Mouse (Mus musculus) lung, embryonic 14.5 days (tissue): ENCODE results near the gene Rab40c. TPM values are rescaled to one million over a fixed set of nuclear protein-coding genes. Genes with fewer than 3 reads are reported as not detected.

Experiments used
- ATAC-seq: fragments of 200-750 bp; cut with Nextera tagmentation; 2 replicates; pipeline ENCODE4 v1.8.0; 2017; ENCODE audit warnings: mild to moderate bottlenecking, moderate TSS enrichment, moderate library complexity; ENCODE audit not compliant: insufficient read depth
- DNase-seq: peaks from one replicate; pipeline ENCODE4 v3.0.0-alpha.2; 2015
- H3K27ac ChIP-seq: fragments of 300-500 bp; sonication (generic); 2 replicates; pipeline ENCODE4 v1.5.1; 2014; ENCODE audit warnings: low read depth, mild to moderate bottlenecking, moderate library complexity
- H3K27me3 ChIP-seq: fragments of 300-500 bp; sonication (generic); 2 replicates; pipeline ENCODE4 v1.6.1; 2014; ENCODE audit warnings: low read length, control low read depth; ENCODE audit not compliant: insufficient read depth
- H3K36me3 ChIP-seq: fragments of 300-500 bp; sonication (generic); 2 replicates; pipeline ENCODE4 v1.6.1; 2014; ENCODE audit warnings: control low read depth; ENCODE audit not compliant: insufficient read depth
- H3K4me1 ChIP-seq: fragments of 300-500 bp; sonication (generic); 2 replicates; pipeline ENCODE4 v1.6.1; 2014; ENCODE audit warnings: antibody characterized with exemption, control low read depth; ENCODE audit not compliant: insufficient read depth
- H3K4me2 ChIP-seq: fragments of 300-500 bp; sonication (generic); 2 replicates; pipeline ENCODE4 v1.6.1; 2014; ENCODE audit warnings: mild to moderate bottlenecking
- H3K4me3 ChIP-seq: fragments of 300-500 bp; sonication (generic); 2 replicates; pipeline ENCODE4 v1.5.1; 2014; ENCODE audit warnings: low read depth, low read length
- H3K9ac ChIP-seq: fragments of 300-500 bp; sonication (generic); 2 replicates; pipeline ENCODE4 v1.6.1; 2014
- H3K9me3 ChIP-seq: fragments of 300-500 bp; sonication (generic); 2 replicates; pipeline ENCODE4 v1.6.1; 2016; ENCODE audit warnings: low read depth, low read length, control low read depth
- CTCF ChIP-seq: IDR thresholded peaks from 2 replicates; pipeline ENCODE4 v1.5.1; 2016; ENCODE audit warnings: antibody characterized with exemption, low read depth
- WGBS: fragments of 180-500 bp; shearing (Covaris S2); extraction: QIAGEN DNeasy Blood & Tissue Kit; methylation state at CpG from one replicate; pipeline ENCODE4 v1.1.7; 2014; 5-methylcytosine and 5-hydroxymethylcytosine counted together
- polyA plus RNA-seq: library from polyadenylated mRNA; unstranded; fragments of >200 nt; fragmentation: Nextera tagmentation; extraction: Ambion mirVana; gene quantifications from 2 replicates; pipeline ENCODE4 v1.2.1, GENCODE M21; 2014

Rab40c gene
- polyA plus RNA-seq, 1 experiment from 2014 or later, result 15.4 TPM

DNA sequence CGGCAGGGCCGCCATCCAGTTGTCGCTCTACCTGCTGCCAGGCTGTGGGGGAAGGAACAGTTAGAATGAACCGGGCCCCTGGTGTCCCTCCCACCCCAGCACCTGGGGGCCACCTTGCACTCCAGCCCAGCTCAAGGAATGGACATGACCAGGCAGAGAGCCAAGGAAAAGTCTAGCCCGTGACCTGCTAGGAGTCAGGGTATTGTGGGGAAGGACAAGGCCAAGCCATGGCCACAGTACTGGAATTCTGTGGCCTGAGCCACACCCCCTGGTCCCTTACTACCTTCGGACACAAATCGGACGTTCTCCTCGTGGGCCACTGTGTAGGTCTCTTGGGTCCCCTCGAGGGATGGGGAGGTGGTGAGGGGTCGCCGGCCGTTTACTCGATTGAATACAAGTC is 55.2 kb downstream of the Rab40c start:
- Histone ChIP-seq H3K9ac (no peak overlapping the region), H3K4me2 (no peak overlapping the region), H3K27me3 (no peaks in the 10 kb centered on the region), H3K9me3 (no peaks in the 10 kb centered on the region), H3K36me3 (no peaks in the 10 kb centered on the region), H3K4me3 (no peak overlapping the region), H3K27ac (no peak overlapping the region), H3K4me1 (0 out of 2 replicates have a peak, but pooled peaks cover 8% of the 10 kb centered on the region)
- ATAC-seq (no peak), DNase-seq (no peak)
- WGBS, result 86% methylated on average over 14 of the region's 14 CpGs
- no peak for TF ChIP-seq CTCF

DNA sequence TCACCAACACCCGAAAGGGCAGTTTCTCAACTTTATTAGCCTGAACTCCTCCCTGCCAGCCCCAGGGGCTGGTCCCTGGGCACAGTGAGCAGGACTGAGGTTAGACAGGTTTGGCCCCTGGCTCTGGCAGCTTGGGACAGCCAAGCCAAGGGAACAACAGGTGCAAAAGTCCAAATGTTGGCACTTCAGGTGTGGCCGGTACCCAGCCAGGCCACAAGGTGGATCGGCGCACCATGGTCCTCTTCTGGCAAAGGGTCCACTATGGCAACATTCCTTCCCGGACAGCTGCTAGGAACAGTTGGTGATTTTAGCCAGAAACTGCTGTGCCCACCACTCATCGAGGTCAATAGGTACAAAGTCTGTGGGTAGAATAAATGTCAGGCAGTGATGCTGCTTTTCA is 55.8 kb downstream of the Rab40c start:
- WGBS, result 86% methylated on average over 6 of the region's 6 CpGs
- H3K27ac ChIP-seq, result no peak overlapping the region
- H3K4me2 ChIP-seq, result no peak overlapping the region
- H3K9me3 ChIP-seq, result no peaks in the 10 kb centered on the region
- H3K36me3 ChIP-seq, result no peaks in the 10 kb centered on the region
- H3K4me1 ChIP-seq, result 0 out of 2 replicates have a peak, but pooled peaks cover 6% of the 10 kb centered on the region
- ATAC-seq (no peak), DNase-seq (no peak)
- H3K27me3 ChIP-seq, result no peaks in the 10 kb centered on the region
- TF ChIP-seq CTCF, result no peak
- no peak overlapping the region for H3K9ac ChIP-seq
- no peak overlapping the region for H3K4me3 ChIP-seq

DNA sequence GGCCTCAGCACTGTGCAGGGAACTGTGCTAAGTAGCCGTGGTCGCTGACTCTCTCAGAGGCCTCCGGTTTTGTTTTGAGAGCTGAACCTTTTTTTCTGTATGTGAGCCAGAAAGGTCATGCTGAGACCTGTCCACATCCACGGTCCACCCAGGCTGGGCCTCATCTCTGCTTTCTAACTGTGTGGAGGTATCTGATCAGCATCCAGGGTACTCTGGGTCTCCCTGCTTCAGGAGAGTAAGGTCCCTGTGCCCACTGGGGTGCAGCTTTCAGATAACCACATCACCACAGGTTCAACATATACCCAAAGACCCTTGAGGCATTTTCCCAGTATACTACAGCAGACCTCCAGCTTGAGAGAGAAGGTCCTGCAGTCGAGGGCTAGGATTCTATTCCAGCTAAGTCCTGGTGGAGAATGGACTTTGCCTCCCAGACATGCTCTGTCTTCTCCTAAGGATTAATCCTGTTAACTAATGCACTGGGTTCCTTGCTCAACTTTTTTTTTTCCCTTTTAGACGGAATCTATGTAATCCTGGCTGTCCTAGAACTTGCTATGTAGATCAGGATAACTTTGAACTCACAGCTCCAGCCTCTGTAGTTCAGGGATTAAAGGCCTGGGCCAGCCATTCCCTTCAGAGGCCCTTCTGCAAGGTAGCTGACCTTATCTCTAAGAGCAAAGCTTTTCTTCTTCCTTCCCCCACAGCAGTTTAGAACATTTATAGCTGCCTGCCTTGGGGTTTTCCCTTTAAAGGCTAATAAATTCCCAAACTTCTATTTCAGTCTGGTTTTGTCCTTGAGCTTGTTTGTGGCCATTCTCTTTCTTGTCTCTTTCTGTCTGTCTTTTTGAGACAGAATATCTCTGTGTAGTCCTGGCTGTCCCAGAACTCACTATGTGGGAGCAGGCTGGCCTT is 57.6 kb downstream of the Rab40c start:
- H3K9ac ChIP-seq, result peak overlapping the region; percentile 81
- no peaks in the 10 kb centered on the region for H3K27me3 ChIP-seq
- DNase-seq, result no peak
- 14% methylated on average over 6 of the region's 6 CpGs for WGBS
- H3K4me2 ChIP-seq, result peak overlapping the region; percentile 93
- H3K9me3 ChIP-seq, result no peaks in the 10 kb centered on the region
- peak overlapping the region; percentile 67 for H3K4me3 ChIP-seq
- ATAC-seq, result peak; percentile 32; the same call in 1 of the 2 replicates
- 0 out of 2 replicates have a peak, but pooled peaks cover 5% of the 10 kb centered on the region for H3K4me1 ChIP-seq
- peak overlapping the region; percentile 71 for H3K27ac ChIP-seq
- no peak for TF ChIP-seq CTCF
- H3K36me3 ChIP-seq, result no peaks in the 10 kb centered on the region; the same call in 1 of the 2 replicates

DNA sequence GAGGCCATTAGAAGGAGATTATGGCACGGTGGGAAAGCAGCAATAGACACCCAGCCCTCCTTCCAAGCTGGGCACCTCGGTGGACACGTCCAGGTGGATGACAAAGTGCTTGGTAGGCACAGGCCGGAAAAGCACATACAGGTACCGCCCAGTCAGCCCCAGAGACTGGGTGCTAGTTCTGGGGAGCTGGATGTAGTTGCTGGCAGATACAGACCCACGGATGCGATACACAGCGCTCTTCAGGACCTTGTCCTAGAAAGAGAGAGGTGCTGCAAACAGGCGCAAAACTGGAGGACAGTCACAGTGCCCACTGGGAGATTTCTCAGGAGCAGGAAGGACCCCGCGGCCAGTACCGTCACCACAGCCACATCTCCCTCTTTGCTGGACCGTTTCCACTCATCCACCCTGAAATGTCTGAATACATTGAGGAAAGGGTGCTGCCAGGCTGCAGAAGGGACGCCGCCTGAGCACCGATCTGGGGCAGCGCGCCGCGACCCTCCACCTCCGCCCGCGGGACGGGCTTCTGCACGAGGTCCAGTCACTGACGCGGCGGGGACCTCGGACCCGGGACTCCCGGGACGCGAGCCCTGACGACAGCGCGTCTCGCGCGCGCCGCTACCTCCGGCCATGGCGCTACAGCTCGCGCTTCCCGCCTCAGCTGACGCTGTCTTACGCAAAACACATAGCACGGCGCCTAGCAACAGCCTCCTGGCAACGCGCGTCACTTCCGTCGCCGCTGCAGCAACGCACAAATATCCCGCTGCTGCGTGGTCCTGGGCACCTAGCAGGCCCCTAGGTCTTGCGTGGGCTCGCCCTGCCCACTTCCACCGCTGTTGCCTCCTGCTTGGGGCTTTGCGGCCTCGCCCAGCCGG is 58.5 kb downstream of the Rab40c start, which contains the start of gene Wdr90:
Gene Wdr90 (minus strand): TSS at position 670 of the 872 bp plus-strand sequence.
- 4% methylated on average over 65 of the region's 65 CpGs for WGBS
- Histone ChIP-seq H3K36me3 (no peaks in the 10 kb centered on the region; the same call in 1 of the 2 replicates), H3K4me2 (peak within 1 kb of the TSS; percentile 93), H3K4me3 (peak within 1 kb of the TSS; percentile 67), H3K9ac (peak within 1 kb of the TSS; percentile 81), H3K4me1 (0 out of 2 replicates have a peak, but pooled peaks cover 5% of the 10 kb centered on the region), H3K27me3 (no peaks in the 10 kb centered on the region), H3K9me3 (no peaks in the 10 kb centered on the region), H3K27ac (peak within 1 kb of the TSS; percentile 71)
- TF ChIP-seq CTCF, result no peak; the same call in 1 of the 2 replicates
- peak; percentile 97 for DNase-seq
- peak; percentile 95 for ATAC-seq

DNA sequence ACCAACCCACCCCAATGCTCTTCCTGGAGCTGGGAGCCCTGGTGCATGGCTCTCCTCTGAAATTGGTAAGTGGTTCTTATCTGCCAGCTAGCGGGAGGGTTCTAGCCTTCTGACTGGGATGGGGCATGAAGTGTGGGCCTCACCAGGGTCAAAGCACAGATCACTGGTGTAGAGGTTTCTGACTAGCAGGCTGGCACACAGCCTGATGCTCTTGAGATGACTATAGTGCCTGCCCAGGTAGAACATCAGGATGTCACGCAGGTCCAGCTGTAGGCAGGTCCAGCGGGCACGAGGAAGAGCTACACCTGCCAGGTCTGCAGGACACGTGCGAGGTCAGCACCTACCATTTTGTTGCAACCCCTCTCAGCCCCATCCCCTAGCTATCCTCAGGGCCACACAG is 59.3 kb downstream of the Rab40c start:
- no peak for DNase-seq
- Histone ChIP-seq H3K4me3 (peak overlapping the region; percentile 67), H3K36me3 (peaks cover 2% of the 10 kb centered on the region; the same call in 1 of the 2 replicates), H3K27me3 (no peaks in the 10 kb centered on the region), H3K9ac (peak overlapping the region; percentile 81; the same call in 1 of the 2 replicates), H3K4me2 (peak overlapping the region; percentile 93), H3K4me1 (0 out of 2 replicates have a peak, but pooled peaks cover 5% of the 10 kb centered on the region), H3K27ac (no peak overlapping the region), H3K9me3 (no peaks in the 10 kb centered on the region)
- WGBS, result 88% methylated on average over 6 of the region's 6 CpGs
- 0 out of 2 replicates have a peak, but pooled peaks have one; percentile 1 for ATAC-seq
- no peak for TF ChIP-seq CTCF

GRCm38 (mm10) chr17:25844396-25844901 is 75.1 kb downstream of the Rab40c start, which contains the start of gene Rhot2:
Gene Rhot2, minus strand, starts transcription at chr17:25844851.
- peak within 1 kb of the TSS; percentile 72 for H3K27ac ChIP-seq
- peak within 1 kb of the TSS; percentile 82 for H3K9ac ChIP-seq
- ATAC-seq (peak; percentile 97), DNase-seq (peak; percentile 97)
- peaks cover 9% of the 10 kb centered on the region for H3K4me1 ChIP-seq
- H3K27me3 ChIP-seq, result no peaks in the 10 kb centered on the region
- H3K4me3 ChIP-seq, result peak within 1 kb of the TSS; percentile 85
- peak; percentile 80 for TF ChIP-seq CTCF
- WGBS, result 1% methylated on average over 21 of the region's 21 CpGs
- peak within 1 kb of the TSS; percentile 91 for H3K4me2 ChIP-seq
- H3K9me3 ChIP-seq, result no peaks in the 10 kb centered on the region
- H3K36me3 ChIP-seq, result peaks cover 55% of the 10 kb centered on the region
